Mouse (Mus musculus) c-Kit-positive CD71-positive TER-119-positive erythroid progenitor cells, embryonic 14.5 days (primary cell): ENCODE results near the gene Hspg2.
A peak's percentile ranks its signal among the peaks of the same experiment; 100 is the strongest.
"Not testable (repeated sequence)": the region's sequence is repeated elsewhere in the genome, so short reads cannot be mapped to it uniquely, and the experiment has no call there.

Experiments used
- DNase-seq: peaks from one replicate; pipeline ENCODE4 v3.0.0-alpha.2; 2013; ENCODE audit warnings: low spot score

Hspg2 gene

GRCm38 (mm10) chr4:137578181-137578845 is 109.7 kb downstream of the Hspg2 start:
- DNase-seq, result no peak

- DNase-seq, result no peak
These were observed 111.2 kb downstream of the Hspg2 start for GRCm38 (mm10) chr4:137579789-137580188.

GRCm38 (mm10) chr4:137580299-137580698 is 111.7 kb downstream of the Hspg2 start:
- DNase-seq, result no peak

- DNase-seq, result no peak
These were observed 113.2 kb downstream of the Hspg2 start for GRCm38 (mm10) chr4:137581815-137582214.

GRCm38 (mm10) chr4:137589095-137589494 is 120.5 kb downstream of the Hspg2 start:
- not testable (repeated sequence) for DNase-seq

GRCm38 (mm10) chr4:137589586-137589985 is 121.0 kb downstream of the Hspg2 start:
- no peak for DNase-seq

GRCm38 (mm10) chr4:137590961-137591360 is 122.4 kb downstream of the Hspg2 start:
- DNase-seq, result no peak

- peak; percentile 97 for DNase-seq
These were observed 125.3 kb downstream of the Hspg2 start, which contains the start of gene Usp48 for GRCm38 (mm10) chr4:137593601-137594495. Gene Usp48, plus strand, starts transcription at chr4:137593755.

GRCm38 (mm10) chr4:137594496-137595270 is 126.1 kb downstream of the Hspg2 start:
- DNase-seq, result peak; percentile 74

GRCm38 (mm10) chr4:137597098-137597630 is 128.6 kb downstream of the Hspg2 start:
- DNase-seq, result no peak

GRCm38 (mm10) chr4:137598577-137598976 is 130.0 kb downstream of the Hspg2 start:
- no peak for DNase-seq

- no peak for DNase-seq
These were observed 135.0 kb downstream of the Hspg2 start for GRCm38 (mm10) chr4:137603449-137604171.

- no peak for DNase-seq
These were observed 138.5 kb downstream of the Hspg2 start for GRCm38 (mm10) chr4:137607023-137607422.

GRCm38 (mm10) chr4:137609281-137609680 is 140.7 kb downstream of the Hspg2 start:
- DNase-seq, result no peak

GRCm38 (mm10) chr4:137609702-137610101 is 141.1 kb downstream of the Hspg2 start:
- DNase-seq, result no peak

GRCm38 (mm10) chr4:137610256-137610655 is 141.7 kb downstream of the Hspg2 start:
- no peak for DNase-seq
